Mouse (Mus musculus) olfactory bulb, adult 2 months (tissue): ENCODE measurements around the gene Iqcn. TPM values are rescaled to one million over a fixed set of nuclear protein-coding genes. Genes with fewer than 3 reads are reported as not detected.

Experiments used
- H3K27ac ChIP-seq: fragments of 200-500 bp; 2 replicates; pipeline ENCODE4 v1.5.1; 2012; ENCODE audit warnings: low read depth, low read length; ENCODE audit not compliant: insufficient read depth
- H3K4me1 ChIP-seq: fragments of 200-500 bp; 2 replicates; pipeline ENCODE4 v1.6.1; 2012; ENCODE audit warnings: low read length; ENCODE audit not compliant: control insufficient read depth, insufficient read depth
- H3K4me3 ChIP-seq: fragments of 200-500 bp; 2 replicates; pipeline ENCODE4 v1.5.1; 2012; ENCODE audit warnings: mild to moderate bottlenecking, low read depth, low read length, moderate library complexity; ENCODE audit not compliant: insufficient read depth
- CTCF ChIP-seq: fragments of 200-500 bp; IDR thresholded peaks from 2 replicates; pipeline ENCODE4 v1.5.1; 2012; ENCODE audit warnings: low read depth, mild to moderate bottlenecking, low read length, moderate library complexity; ENCODE audit not compliant: insufficient read depth
- POLR2A ChIP-seq: fragments of 200-500 bp; IDR thresholded peaks from 2 replicates; pipeline ENCODE4 v1.6.1; 2012; ENCODE audit warnings: mild to moderate bottlenecking, low read depth, low read length, moderate library complexity; ENCODE audit not compliant: insufficient read depth
- WGBS: fragments of 180-500 bp; shearing (Covaris S2); methylation state at CpG from one replicate; pipeline ENCODE4 v1.1.7; 2018; 5-methylcytosine and 5-hydroxymethylcytosine counted together
- polyA plus RNA-seq: library from polyadenylated mRNA; stranded (reverse); fragments of >200 nt; gene quantifications from 2 replicates; pipeline ENCODE4 v1.2.4, GENCODE M21; 2012; ENCODE audit warnings: low replicate concordance; ENCODE audit not compliant: missing spikeins, insufficient read depth, insufficient read length

Gene Iqcn
- polyA plus RNA-seq, 1 experiment, result not detected

DNA sequence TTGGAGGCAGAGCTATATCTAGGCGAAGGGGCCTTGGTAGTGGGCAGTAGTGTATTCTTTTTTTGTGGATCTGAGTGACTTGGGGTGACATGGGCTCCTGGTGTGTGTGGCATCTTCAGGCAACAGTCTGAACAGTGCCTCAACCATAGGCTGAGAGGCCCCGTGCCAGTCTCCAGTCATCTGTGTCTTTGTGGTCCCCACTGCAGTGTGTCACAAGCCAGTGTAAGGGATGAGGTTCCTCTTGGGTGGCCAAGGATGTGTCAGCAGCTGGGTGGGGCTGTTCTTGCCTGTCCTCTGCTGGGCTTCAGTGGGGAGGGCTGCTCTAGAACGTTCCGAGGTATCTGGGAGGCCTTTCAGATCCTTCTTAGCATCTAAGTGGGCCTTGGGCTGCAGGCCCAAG is 27.7 kb downstream of the Iqcn start:
- H3K27ac ChIP-seq, result no peak overlapping the region
- H3K4me3 ChIP-seq, result no peak overlapping the region
- WGBS, result 89% methylated on average over 4 of the region's 4 CpGs
- H3K4me1 ChIP-seq, result peaks cover 8% of the 10 kb centered on the region; the same call in 1 of the 2 replicates
- TF ChIP-seq CTCF (no peak), POLR2A (no peak)

DNA sequence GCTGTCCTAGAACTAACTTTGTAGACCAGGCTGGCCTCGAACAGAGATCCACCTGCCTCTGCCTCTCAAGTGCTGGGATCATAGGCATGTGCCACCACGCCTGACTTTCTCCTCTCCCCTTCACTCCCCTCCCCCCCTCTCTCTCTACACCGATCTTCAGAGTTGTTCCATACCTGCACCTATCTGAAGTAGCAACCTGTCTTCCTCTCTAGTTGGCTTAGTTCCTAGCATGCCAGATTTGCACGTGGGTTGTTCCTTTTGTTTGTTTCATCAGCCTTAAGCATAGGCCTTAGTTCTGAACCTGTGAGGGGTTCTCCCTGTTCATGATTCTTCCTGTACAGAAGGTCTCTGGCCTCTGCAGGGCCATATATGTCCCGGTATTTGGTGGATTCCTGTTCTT is 34.4 kb downstream of the Iqcn start:
- Histone ChIP-seq H3K27ac (no peak overlapping the region), H3K4me1 (no peaks in the 10 kb centered on the region), H3K4me3 (no peak overlapping the region)
- no peak for TF ChIP-seq POLR2A
- TF ChIP-seq CTCF, result no peak
- 76% methylated on average over 5 of the region's 5 CpGs for WGBS

- TF ChIP-seq CTCF (no peak), POLR2A (no peak)
- WGBS, result 74% methylated on average over 3 of the region's 3 CpGs
- Histone ChIP-seq H3K4me3 (no peak overlapping the region), H3K27ac (no peak overlapping the region), H3K4me1 (peaks cover 4% of the 10 kb centered on the region)
Observed at GRCm38 (mm10) chr8:70738211-70738610, 35.0 kb downstream of the Iqcn start.

DNA sequence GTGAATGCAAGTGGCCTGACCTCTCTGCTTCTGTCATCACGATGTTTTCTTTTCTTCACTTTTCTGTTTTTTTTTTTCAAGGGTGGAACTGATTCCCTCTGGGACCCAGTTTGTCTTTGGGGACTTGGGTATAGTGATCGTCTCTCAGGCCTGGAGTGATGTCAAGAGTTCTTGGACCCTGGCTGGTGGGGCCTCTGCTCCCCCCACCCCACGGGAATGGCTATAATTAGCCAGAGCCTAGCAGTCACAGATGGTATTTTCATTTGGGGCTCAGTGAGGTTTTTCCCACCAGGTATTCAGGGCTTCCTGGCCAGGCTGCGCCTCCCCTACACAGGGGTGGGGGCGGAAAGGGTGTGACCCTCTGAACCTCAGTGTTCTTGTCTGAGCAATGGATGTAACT is 38.4 kb downstream of the Iqcn start:
- H3K4me3 ChIP-seq, result no peak overlapping the region
- WGBS, result 56% methylated on average over 5 of the region's 5 CpGs
- no peak for TF ChIP-seq POLR2A
- TF ChIP-seq CTCF, result no peak

GRCm38 (mm10) chr8:70742176-70742575 is 38.9 kb downstream of the Iqcn start:
- H3K4me1 ChIP-seq, result peaks cover 17% of the 10 kb centered on the region
- TF ChIP-seq CTCF, result no peak
- TF ChIP-seq POLR2A, result no peak
- WGBS, result 77% methylated on average over 11 of the region's 11 CpGs
- no peak overlapping the region for H3K27ac ChIP-seq
- H3K4me3 ChIP-seq, result no peak overlapping the region

More for the DNA sequence above, 38.4 kb downstream of the Iqcn start:
- Histone ChIP-seq H3K4me1 (peaks cover 17% of the 10 kb centered on the region), H3K27ac (no peak overlapping the region)

DNA sequence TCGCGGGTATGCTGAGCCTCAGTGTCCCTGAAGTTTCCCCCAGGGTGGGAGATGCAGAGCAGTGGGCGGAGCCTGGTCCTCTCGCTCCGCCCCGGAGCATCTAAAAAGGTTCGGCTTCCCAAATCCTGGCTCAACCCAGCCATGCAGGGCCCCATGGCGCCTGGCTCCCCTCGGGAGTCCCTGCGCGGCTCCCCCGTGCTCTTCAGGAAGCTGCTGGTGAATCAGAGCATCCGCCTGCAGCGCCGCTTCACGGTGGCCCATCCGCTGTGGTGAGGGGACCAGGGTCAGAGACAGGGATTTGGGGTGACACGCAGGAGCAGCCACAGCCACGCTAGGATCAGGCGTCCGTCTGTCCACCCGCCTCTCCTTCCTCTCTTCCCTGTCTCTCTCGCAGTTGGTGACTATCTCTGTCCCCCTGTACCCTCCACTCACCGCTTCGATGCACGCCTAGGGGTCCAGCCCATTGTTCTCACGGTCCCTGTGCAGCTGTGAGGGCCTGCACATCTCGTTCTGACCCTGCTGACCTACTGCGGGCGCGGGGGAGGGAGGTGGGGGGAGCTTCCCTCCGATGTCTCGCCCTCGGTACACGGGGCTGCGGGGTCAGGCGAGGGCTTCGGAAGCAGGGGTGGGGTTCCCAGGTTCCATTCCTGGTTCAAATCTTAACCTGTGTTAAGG is 39.9 kb downstream of the Iqcn start:
- H3K4me3 ChIP-seq, result peak overlapping the region; percentile 34
- WGBS, result 14% methylated on average over 38 of the region's 38 CpGs

DNA sequence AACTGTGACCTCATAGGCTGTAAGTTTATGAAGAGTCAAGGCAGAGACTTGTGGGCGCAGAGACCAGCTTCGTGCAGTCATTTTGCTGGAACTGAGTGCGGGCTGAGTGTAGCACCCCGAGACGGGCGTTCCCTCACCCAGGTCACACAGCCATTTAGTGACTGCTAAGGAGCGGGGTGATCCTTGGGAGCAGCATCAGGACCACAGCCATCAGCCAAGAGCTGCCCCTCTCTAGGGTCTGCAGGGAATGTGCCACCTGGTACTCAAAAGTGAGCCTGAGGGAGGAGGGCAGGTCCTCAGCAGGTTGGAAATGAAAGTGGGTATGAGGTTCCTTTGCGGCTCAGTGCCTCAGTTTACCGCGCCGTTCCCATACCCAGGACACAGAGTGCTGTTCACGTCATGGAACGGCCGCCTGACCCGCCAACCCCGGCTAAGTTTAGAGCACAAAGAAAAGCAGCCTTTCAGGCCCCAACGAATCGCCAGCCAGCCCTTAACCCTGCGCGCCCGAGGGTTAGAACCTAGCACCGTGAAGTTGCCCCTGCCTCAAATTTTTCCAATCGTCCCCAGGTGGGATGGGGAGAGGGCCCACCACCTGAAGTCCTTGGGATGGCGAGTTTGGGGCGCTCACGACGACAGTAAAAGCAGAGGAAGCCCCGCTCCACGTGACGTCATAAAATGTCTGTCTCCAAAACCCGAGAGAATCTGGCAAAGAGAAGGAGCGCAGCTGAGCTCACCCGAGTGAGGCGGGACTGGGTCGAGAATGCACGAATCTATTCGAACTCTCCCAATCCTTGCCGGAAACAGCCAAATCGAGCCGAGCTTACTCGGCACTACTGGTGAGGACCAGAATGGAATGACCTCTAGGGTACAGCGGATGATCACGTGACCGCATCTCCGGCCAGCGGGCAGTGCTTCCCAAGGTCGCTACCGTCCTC is 40.7 kb downstream of the Iqcn start:
- TF ChIP-seq POLR2A (no peak), CTCF (no peak)
- peak overlapping the region; percentile 34 for H3K4me3 ChIP-seq
- H3K4me1 ChIP-seq, result peaks cover 17% of the 10 kb centered on the region
- H3K27ac ChIP-seq, result no peak overlapping the region
- 6% methylated on average over 48 of the region's 48 CpGs for WGBS

More for the DNA sequence above, 39.9 kb downstream of the Iqcn start:
- TF ChIP-seq CTCF (no peak), POLR2A (no peak)
- H3K4me1 ChIP-seq, result peaks cover 17% of the 10 kb centered on the region
- no peak overlapping the region for H3K27ac ChIP-seq

DNA sequence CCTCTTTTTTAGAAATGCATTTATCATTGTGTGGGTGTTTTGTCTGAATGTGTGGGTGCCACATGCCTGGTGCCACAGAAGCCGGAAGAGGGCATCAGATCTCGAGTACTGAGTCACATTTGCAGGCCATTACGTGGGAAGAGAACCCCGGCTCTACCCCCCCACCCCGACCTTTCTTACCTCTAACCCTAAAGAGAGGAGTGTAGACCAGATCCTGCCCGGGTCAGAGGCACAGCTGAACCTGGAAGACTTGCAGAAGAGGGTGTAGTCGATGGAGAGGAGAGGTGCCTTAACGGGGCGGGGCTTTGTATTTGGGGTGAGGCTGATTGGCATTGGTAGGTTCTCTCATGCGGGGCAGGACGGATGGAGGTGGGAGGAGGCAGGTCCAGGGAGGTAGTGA is 41.5 kb downstream of the Iqcn start:
- WGBS, result 44% methylated on average over 11 of the region's 11 CpGs
- H3K4me1 ChIP-seq, result peaks cover 18% of the 10 kb centered on the region

DNA sequence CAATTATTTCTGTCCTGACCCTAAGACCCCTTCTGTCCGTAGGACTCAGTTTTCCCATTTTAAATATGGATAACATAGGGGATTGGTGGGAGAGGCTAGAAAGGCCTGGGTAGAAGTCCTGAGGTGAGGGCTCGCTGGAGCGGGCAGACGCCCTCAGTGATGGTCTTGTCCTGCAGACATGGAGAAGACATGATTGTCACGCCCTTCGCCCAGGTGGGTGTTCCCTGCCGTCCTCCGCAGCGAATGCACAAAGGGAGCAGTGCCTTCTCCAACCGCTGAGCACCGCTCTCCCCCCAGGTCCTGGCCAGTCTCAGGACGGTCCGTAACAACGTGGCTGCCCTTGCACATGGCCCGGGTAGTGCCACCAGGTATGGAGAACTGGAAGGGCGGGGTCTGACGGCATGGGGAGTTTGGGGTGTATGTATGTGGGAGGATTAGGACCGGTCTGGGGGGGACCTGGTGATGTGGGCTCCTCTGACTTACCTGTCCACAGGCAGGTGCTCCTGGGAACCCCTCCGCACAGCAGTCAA is 42.5 kb downstream of the Iqcn start:
- Histone ChIP-seq H3K27ac (no peak overlapping the region), H3K4me1 (peaks cover 21% of the 10 kb centered on the region), H3K4me3 (no peak overlapping the region)
- WGBS, result 68% methylated on average over 19 of the region's 19 CpGs
- TF ChIP-seq POLR2A, result no peak
- TF ChIP-seq CTCF, result no peak

More for the DNA sequence above, 41.5 kb downstream of the Iqcn start:
- H3K4me3 ChIP-seq, result no peak overlapping the region
- TF ChIP-seq CTCF, result no peak
- H3K27ac ChIP-seq, result no peak overlapping the region
